Mouse (Mus musculus): ENCODE measurements around the gene Vwa8.

DNA sequence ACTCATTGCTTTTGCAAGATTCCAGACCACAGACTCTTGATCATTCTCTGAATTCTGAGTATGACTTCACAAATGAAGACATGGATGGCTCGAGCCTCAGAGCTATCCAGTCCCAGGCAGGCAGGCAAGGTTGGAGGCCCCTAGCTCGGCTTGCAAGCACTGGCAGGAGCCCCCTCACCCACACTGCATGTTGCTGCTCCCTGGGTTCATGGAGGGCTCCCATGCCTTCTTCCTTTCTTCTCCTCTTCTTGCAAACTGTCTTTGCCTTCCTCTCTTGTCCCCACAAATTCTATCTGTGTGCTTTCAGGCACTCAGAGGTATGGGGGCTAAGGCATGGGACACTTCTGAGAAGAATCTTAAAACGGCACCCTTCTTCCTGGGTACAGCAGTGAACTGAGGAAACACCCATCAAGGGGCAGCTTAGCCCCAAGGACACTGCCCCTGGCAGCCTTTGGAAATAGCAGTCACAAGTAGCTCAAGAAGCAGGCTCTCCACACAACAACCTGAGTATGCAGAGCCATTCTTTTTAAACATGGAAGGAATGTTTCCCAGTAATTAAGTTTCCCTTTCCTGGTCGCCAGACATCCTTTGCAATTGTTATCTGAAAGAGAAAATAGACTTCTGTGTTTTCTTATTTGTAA lies 354.0 kb downstream of the Vwa8 start:
- no peak for TF ChIP-seq CTCF (IDR thresholded peaks at IDR 0.05; ENCODE audit: insufficient read depth, low read depth, low read length)
- TF ChIP-seq POLR2A (IDR thresholded peaks at IDR 0.05; ENCODE audit: insufficient read depth, low read depth, low read length): no peak

Measured in olfactory bulb, adult 2 months (tissue).